Mouse (Mus musculus): ENCODE data around the gene Slc39a2. TPM values are rescaled to one million over a fixed set of nuclear protein-coding genes. Genes with fewer than 3 reads are reported as not detected.
"Not testable (repeated sequence)": the region's sequence is repeated elsewhere in the genome, so short reads cannot be mapped to it uniquely, and the experiment has no call there.

Gene Slc39a2
- total RNA-seq, 1 experiment from 2014 or later, result not detected

DNA sequence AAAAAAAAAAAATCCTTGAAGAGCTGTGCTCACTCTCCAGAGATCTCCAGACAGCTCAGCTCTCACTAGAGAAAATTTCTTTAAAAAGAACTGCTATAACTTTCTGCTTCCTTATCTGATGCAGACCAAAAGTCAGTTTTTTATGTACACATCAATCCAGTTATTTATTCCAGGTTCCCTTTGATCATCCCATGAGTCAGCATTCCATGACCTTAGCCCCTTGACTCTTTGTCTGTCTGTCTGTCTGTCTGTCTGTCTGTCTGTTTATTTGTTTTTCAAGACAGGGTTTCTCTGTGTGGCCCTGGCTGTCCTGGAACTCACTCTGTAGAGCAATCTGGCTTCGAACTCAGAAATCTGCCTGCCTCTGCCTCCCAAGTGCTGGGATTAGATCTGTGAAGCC lies 6.7 kb downstream of the Slc39a2 start:
- no peak for ATAC-seq (replicated peaks; ENCODE audit: low read depth, poor library complexity, severe bottlenecking)

DNA sequence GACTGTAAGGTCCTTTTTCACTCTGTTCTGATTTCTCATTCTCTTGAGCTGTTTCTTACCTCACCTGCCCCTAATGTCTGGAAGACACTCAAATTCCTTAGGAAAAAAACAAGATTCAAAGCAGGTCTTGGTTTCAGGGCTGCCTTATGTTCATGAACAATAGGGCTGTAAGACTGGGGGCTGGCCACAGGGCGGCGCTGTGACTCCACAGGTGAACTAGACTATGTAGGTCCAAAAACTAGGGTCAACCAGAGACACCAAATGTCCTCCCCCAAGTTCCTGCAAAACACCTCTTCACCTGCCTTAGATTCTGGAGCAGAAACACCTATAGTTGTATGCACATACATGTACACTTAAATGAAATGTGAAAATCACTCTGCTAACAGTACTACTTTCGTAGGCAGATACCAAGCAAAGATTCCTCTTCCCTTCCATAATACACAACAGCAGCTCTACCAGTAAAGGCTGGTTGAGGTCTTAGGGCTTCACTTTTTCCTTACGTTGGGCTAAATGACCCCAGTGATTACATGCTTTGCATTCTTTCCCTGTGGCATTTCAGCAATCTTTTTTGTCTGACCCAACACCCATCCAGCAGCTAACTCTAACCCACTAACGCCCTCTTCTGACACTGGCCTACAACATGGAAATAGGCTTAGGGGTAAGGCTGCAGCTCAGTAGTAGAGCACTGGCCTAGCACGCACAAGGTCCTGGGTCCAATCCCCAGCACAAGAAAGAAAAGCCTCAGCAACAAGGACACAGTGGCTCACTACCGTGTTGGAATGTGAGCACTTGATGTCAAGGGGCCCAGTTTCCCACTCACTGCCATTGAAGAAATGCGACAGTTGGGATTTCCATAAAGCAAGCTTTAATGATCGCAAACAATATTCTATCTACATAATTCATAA lies 10.4 kb downstream of the Slc39a2 start:
- peak; percentile 80 for ATAC-seq (replicated peaks; ENCODE audit: low read depth, poor library complexity, severe bottlenecking)

GRCm38 (mm10) chr14:51903782-51904181 lies 11.1 kb downstream of the Slc39a2 start:
- ATAC-seq (replicated peaks; ENCODE audit: low read depth, poor library complexity, severe bottlenecking), result no peak

DNA sequence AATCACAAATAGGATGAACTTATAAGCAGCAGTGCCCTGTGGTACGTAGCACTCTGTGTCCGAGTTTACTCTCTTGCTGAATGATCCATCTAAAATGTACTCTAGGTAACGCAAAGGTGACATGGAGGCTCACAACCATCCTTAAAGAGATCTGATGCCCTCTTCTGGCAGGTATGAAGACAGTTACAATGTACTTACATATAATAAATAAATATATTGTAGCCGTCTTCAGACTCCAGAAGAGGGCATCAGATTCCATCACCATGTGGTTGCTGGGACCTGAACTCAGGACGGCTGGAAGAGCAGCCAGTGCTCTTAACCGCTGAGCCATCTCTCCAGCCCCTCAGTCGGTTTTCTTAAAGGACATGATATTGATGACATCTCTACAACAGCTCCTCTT lies 12.0 kb downstream of the Slc39a2 start:
- no peak for ATAC-seq (replicated peaks; ENCODE audit: low read depth, poor library complexity, severe bottlenecking)

- ATAC-seq (replicated peaks; ENCODE audit: low read depth, poor library complexity, severe bottlenecking), result peak; percentile 42; the same call in 1 of the 2 replicates
Observed at GRCm38 (mm10) chr14:51906102-51906501, 13.4 kb downstream of the Slc39a2 start.

- ATAC-seq (replicated peaks; ENCODE audit: low read depth, poor library complexity, severe bottlenecking), result no peak
Observed at GRCm38 (mm10) chr14:51911301-51911700, 18.6 kb downstream of the Slc39a2 start.

GRCm38 (mm10) chr14:51912391-51913061 lies 19.8 kb downstream of the Slc39a2 start:
- no peak for ATAC-seq (replicated peaks; ENCODE audit: low read depth, poor library complexity, severe bottlenecking)

DNA sequence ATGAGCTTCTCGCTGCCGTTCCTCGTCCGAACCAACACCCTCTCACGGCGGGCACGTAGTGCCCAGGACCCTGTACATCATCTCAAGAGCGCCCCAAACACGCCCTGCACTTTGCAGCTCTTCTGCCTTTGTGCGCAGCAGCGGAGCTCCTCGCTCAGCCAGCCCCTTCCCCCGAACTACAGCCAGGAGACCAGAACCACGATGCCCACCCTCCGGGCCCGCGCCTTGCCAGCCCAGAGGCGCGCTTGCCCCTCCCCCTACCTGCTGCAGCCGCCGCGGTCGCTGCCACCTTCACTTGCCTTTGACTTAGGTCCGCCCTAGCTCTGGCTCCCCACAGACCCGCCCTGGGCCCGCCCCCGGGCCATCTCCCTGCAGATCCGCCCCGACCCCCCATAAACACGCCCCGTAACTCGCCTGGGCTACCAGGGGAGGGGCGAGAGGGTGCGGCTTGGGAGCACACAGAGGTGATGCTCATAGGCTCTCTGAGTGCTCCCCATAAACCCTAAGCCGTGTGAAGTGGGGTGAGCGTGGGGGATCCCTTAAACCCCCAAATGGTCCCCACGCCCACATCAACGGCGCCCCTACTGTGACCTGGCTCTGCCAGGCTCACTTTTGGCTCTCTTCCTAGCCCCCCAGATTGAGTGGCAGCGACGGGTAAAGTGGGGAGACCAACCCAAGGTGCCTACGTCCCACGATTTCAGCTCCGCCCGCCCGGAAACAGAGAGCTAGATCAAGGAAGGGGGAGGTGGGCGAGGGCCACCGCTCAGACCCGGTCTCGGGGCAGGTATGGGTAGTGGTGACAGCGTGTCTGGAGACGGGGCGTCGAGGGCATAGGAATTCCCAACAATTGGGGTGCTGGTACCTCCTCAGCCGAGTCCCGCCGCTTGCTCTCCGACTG lies 20.6 kb downstream of the Slc39a2 start:
- ATAC-seq (replicated peaks; ENCODE audit: low read depth, poor library complexity, severe bottlenecking), result peak; percentile 79

DNA sequence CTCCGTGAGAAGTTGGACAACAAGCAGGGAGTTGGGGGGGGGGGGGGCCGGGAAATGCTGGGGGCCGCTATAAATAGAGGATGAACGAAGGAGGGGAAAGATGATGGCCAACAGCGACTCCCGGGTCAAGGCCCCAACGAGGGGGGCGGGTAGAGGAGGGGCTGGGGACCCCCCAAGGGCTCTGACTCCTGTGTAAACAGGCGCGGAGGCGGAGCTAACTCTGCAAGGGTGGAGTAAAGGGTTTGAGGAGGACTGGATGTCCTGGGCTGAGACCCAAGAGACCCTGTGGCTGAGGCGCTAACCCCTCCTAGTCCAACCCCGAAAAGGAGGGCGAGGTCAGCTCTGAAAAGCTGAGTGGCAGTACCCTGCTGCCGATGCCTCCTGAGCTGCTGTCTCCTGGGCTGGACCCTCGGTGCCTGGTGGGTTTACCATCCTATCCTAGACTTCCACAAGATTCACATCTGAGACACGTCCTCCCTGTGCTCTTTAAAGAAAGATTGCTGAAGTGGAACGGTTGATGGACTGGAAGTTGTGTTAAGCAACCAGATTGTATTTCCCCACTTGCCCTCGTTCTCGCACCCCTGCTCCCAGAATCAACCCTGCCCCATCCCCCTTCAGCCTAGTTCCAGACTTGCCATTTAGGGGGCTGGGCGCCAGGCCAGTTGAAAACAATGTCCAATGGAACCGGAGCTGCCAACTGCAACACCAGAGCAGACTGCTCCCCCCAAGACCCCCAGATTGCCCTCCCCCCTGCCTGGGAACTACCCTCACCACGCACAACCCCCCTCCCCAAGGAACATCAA lies 21.5 kb downstream of the Slc39a2 start, which contains the start of gene Ndrg2:
TSS of gene Ndrg2 (minus strand) at position 199 of the 803 bp plus-strand sequence.
- ATAC-seq (replicated peaks; ENCODE audit: low read depth, poor library complexity, severe bottlenecking), result 0 out of 2 replicates have a peak, but pooled peaks have one; percentile 23

DNA sequence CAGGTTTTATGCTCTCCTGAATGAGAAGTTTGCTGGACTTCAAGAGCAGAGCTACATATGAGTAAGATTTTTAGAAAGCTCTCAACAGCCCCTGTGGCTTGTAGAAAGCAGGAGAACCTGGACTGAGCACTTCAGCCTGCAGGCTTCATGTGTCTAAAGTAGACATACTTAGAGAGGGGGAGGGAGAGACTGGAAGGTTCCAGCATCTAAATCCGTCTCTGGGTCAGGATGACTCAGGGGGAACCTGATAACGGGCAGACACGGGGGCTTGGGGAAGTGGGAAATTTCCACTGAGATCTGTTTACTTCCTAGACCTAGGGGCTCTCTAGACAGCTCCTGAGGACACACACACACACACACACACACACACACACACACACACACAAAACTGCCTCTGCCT lies 22.3 kb downstream of the Slc39a2 start:
- peak; percentile 13; the same call in 1 of the 2 replicates for ATAC-seq (replicated peaks; ENCODE audit: low read depth, poor library complexity, severe bottlenecking)

DNA sequence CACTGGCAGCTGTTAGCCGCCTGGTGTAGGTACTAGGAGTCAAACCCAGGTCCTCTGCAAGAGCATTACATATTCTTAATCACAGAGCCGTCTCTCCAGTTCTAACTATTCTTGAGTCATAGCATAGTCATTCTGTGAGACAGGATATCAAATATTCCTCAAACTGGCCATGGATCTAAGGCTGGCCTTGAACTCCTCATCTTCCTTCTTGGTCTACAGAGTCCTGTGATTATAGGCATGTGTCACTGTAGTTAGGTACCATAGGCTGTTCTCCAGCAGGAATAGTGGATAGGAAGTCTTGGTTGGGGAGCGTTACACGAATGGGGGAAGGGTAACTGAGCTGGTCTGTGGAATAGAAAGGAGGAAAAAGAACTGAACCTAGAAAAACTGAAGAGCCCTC lies 23.9 kb downstream of the Slc39a2 start:
- ATAC-seq (replicated peaks; ENCODE audit: low read depth, poor library complexity, severe bottlenecking), result no peak

DNA sequence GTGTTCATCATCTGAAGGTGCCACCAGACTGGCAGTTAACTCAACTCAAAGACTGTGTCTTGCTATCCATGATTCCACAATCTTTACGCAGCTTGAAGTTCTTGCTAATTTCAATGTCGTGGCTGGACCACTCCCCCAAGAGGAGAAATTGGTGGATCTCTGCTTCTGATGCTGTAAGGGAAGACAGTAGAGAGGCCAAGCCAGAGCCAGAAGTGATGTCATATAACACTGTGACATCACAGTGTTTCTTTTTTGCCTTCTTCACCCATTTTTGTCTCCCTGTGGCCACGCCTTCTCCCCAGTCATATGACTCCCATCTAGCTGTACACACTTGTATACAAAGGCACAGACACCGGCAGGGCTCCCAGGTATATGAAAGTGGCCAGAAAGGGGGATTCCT lies 25.4 kb downstream of the Slc39a2 start, which contains the start of gene Tppp2:
TSS of gene Tppp2 (plus strand) at position 301 of the 400 bp plus-strand sequence.
- ATAC-seq (replicated peaks; ENCODE audit: low read depth, poor library complexity, severe bottlenecking), result no peak

DNA sequence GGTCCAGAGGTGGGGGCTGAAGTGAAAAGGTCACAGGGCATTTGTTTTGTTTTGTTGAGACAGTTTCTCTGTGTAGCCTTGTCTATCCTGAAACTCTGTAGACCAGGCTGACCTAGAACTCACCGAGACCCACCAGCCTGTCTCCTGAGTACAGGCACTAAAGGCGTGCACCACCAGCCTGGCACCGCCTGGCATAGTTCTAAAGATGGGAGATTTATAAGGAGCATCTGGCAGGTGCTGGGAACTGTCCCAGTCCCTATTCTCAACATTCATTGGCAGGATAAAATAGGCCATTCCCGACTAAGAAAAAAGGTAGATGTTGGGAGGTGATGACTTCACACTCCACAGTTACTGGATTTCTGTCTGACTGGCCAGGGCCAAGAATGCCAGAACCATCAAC lies 26.3 kb downstream of the Slc39a2 start:
- no peak for ATAC-seq (replicated peaks; ENCODE audit: low read depth, poor library complexity, severe bottlenecking)

DNA sequence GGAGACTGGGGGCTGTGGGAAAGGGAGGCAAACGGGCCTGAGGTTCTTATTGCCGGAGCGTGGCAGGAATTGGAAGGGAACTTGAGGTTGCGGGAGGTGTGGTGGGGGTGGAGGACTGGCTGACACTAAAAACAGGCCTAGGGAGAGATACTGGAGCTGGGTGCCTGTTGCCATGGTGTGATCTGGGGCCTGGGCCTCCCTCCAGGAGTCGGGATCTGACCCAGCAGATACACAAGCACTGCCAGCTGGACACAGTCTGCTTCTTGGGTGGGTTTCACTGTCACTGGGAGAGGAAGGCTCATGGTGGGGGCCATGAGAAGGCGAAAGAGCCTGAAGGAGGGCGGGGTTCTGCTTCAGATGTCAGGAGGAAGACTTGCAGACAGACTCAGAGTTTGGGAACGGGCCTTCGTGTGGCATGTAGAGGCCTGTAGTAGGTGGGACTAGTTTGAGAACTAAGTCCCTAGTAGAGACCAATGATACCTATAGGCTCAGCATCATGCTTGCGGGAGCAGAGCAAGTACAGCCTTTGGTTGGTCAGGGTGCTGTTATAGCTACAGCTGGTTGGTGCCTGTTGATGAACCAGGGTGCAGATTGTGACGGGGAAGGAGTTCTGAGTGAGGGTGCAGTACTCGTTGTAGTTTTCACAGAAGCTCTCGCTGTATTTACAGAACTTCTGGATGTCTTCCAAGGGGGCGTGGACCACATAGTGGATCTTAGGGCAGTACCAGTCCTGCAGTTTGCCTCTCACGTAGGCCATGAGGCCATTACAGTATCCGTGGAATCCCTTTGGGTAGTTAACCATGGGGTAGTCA lies 29.3 kb downstream of the Slc39a2 start:
- no peak for ATAC-seq (replicated peaks; ENCODE audit: low read depth, poor library complexity, severe bottlenecking)

- ATAC-seq (replicated peaks; ENCODE audit: low read depth, poor library complexity, severe bottlenecking), result no peak
Observed at GRCm38 (mm10) chr14:51922571-51922865, 29.8 kb downstream of the Slc39a2 start, which contains the start of gene Rnase13. Gene Rnase13 (minus strand): TSS chr14:51922773.

- no peak for ATAC-seq (replicated peaks; ENCODE audit: low read depth, poor library complexity, severe bottlenecking)
Observed at GRCm38 (mm10) chr14:51922910-51923309, 30.2 kb downstream of the Slc39a2 start.

DNA sequence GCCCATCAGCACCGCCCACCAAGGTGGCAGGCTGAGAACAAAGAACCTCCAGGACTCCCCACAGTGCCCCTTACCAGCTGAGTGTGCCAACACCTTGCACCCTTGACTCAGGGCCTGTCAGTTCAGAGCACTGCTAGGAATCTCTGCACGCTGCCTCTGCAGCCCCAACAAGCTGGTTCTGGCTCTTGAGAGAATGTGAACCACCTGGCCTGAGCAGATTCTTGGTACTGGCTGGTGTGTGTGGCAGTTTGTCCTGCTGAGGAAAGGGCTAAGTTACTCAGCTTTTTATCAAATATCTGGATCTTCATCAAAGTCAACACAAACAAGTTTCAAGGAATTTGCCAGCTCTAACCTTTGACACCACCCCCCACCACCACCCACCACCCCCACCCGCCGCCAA lies 30.8 kb downstream of the Slc39a2 start:
- ATAC-seq (replicated peaks; ENCODE audit: low read depth, poor library complexity, severe bottlenecking), result no peak

GRCm38 (mm10) chr14:51926930-51927329 lies 34.2 kb downstream of the Slc39a2 start:
- ATAC-seq (replicated peaks; ENCODE audit: low read depth, poor library complexity, severe bottlenecking), result not testable (repeated sequence)

Measured in common myeloid progenitor, adult 5-6 weeks (primary cell).